Mouse (Mus musculus): ENCODE measurements around the gene Cbwd1. TPM values are rescaled to one million over a fixed set of nuclear protein-coding genes. Genes with fewer than 3 reads are reported as not detected.
A peak's percentile ranks its signal among the peaks of the same experiment; 100 is the strongest.

The Cbwd1 gene
- polyA plus RNA-seq, 1 experiment from 2014 or later, result 14.6 TPM

- WGBS, result 1% methylated on average over 78 of the region's 84 CpGs
- no peak for DNase-seq (ENCODE audit: low spot score)
- H3K9ac ChIP-seq (replicated peaks; ENCODE audit: low read depth), result no peak overlapping the region
These were observed 61.5 kb downstream of the Cbwd1 start for GRCm38 (mm10) chr19:24899578-24900544.

GRCm38 (mm10) chr19:24898737-24899577, 62.5 kb downstream of the Cbwd1 start:
- peaks cover 62% of the 10 kb centered on the region for H3K27me3 ChIP-seq (replicated peaks; ENCODE audit: insufficient read depth, low read length)
- DNase-seq (ENCODE audit: low spot score), result no peak
- 5% methylated on average over 34 of the region's 34 CpGs for WGBS
- no peaks in the 10 kb centered on the region for H3K9me3 ChIP-seq (ENCODE audit: low read length)
- H3K27ac ChIP-seq (ENCODE audit: low read length), result no peak overlapping the region
- peaks cover 11% of the 10 kb centered on the region; the same call in 1 of the 2 replicates for H3K4me1 ChIP-seq (ENCODE audit: insufficient read depth, low read depth, low read length)
- H3K9ac ChIP-seq (replicated peaks; ENCODE audit: low read depth), result no peak overlapping the region
- no peak overlapping the region for H3K4me2 ChIP-seq (replicated peaks; ENCODE audit: low read depth, low read length)
- H3K4me3 ChIP-seq (ENCODE audit: low read depth, low read length), result peak overlapping the region; percentile 33; the same call in 1 of the 2 replicates
- no peak for ATAC-seq
- no peak for TF ChIP-seq CTCF (IDR thresholded peaks at IDR 0.05)
- TF ChIP-seq EP300 (IDR thresholded peaks at IDR 0.05), result no peak
- H3K36me3 ChIP-seq (ENCODE audit: insufficient read depth, low read length), result no peaks in the 10 kb centered on the region

More at GRCm38 (mm10) chr19:24899578-24900544, 61.5 kb downstream of the Cbwd1 start:
- peak overlapping the region; percentile 53 for H3K4me2 ChIP-seq (replicated peaks; ENCODE audit: low read depth, low read length)
- peaks cover 11% of the 10 kb centered on the region; the same call in 1 of the 2 replicates for H3K4me1 ChIP-seq (ENCODE audit: insufficient read depth, low read depth, low read length)
- TF ChIP-seq CTCF (IDR thresholded peaks at IDR 0.05) (no peak), EP300 (IDR thresholded peaks at IDR 0.05) (no peak)
- peaks cover 62% of the 10 kb centered on the region for H3K27me3 ChIP-seq (replicated peaks; ENCODE audit: insufficient read depth, low read length)
- ATAC-seq, result peak; percentile 33
- no peaks in the 10 kb centered on the region for H3K36me3 ChIP-seq (ENCODE audit: insufficient read depth, low read length)
- H3K27ac ChIP-seq (ENCODE audit: low read length), result no peak overlapping the region
- H3K4me3 ChIP-seq (ENCODE audit: low read depth, low read length), result peak overlapping the region; percentile 33
- H3K9me3 ChIP-seq (ENCODE audit: low read length), result no peaks in the 10 kb centered on the region

- no peaks in the 10 kb centered on the region for H3K36me3 ChIP-seq (ENCODE audit: insufficient read depth, low read length)
- ATAC-seq, result no peak
- TF ChIP-seq EP300 (IDR thresholded peaks at IDR 0.05), result no peak
- no peak for TF ChIP-seq CTCF (IDR thresholded peaks at IDR 0.05)
- no peak for DNase-seq (ENCODE audit: low spot score)
- H3K9me3 ChIP-seq (ENCODE audit: low read length), result no peaks in the 10 kb centered on the region
- H3K27ac ChIP-seq (ENCODE audit: low read length), result no peak overlapping the region
- 5% methylated on average over 20 of the region's 20 CpGs for WGBS
- H3K27me3 ChIP-seq (replicated peaks; ENCODE audit: insufficient read depth, low read length), result peaks cover 58% of the 10 kb centered on the region
- H3K9ac ChIP-seq (replicated peaks; ENCODE audit: low read depth), result no peak overlapping the region
- no peak overlapping the region; the same call in 1 of the 2 replicates for H3K4me3 ChIP-seq (ENCODE audit: low read depth, low read length)
- peaks cover 11% of the 10 kb centered on the region; the same call in 1 of the 2 replicates for H3K4me1 ChIP-seq (ENCODE audit: insufficient read depth, low read depth, low read length)
- H3K4me2 ChIP-seq (replicated peaks; ENCODE audit: low read depth, low read length), result no peak overlapping the region
These were observed 63.3 kb downstream of the Cbwd1 start for GRCm38 (mm10) chr19:24897896-24898736.

- peaks cover 11% of the 10 kb centered on the region; the same call in 1 of the 2 replicates for H3K4me1 ChIP-seq (ENCODE audit: insufficient read depth, low read depth, low read length)
- no peak overlapping the region for H3K27ac ChIP-seq (ENCODE audit: low read length)
- DNase-seq (ENCODE audit: low spot score), result no peak
- peak overlapping the region; percentile 10; the same call in 1 of the 2 replicates for H3K4me3 ChIP-seq (ENCODE audit: low read depth, low read length)
- TF ChIP-seq EP300 (IDR thresholded peaks at IDR 0.05), result no peak
- H3K27me3 ChIP-seq (replicated peaks; ENCODE audit: insufficient read depth, low read length), result peaks cover 52% of the 10 kb centered on the region
- H3K9me3 ChIP-seq (ENCODE audit: low read length), result no peaks in the 10 kb centered on the region
- H3K36me3 ChIP-seq (ENCODE audit: insufficient read depth, low read length), result no peaks in the 10 kb centered on the region
- ATAC-seq, result no peak
- H3K9ac ChIP-seq (replicated peaks; ENCODE audit: low read depth), result no peak overlapping the region
- WGBS, result 2% methylated on average over 55 of the region's 57 CpGs
- no peak overlapping the region; the same call in 1 of the 2 replicates for H3K4me2 ChIP-seq (replicated peaks; ENCODE audit: low read depth, low read length)
These were observed 64.2 kb downstream of the Cbwd1 start for GRCm38 (mm10) chr19:24897006-24897895.

- no peak overlapping the region for H3K4me2 ChIP-seq (replicated peaks; ENCODE audit: low read depth, low read length)
- ATAC-seq (no peak), DNase-seq (ENCODE audit: low spot score) (no peak)
- H3K27me3 ChIP-seq (replicated peaks; ENCODE audit: insufficient read depth, low read length), result peaks cover 45% of the 10 kb centered on the region
- no peaks in the 10 kb centered on the region for H3K9me3 ChIP-seq (ENCODE audit: low read length)
- H3K4me1 ChIP-seq (ENCODE audit: insufficient read depth, low read depth, low read length), result peaks cover 11% of the 10 kb centered on the region; the same call in 1 of the 2 replicates
- TF ChIP-seq EP300 (IDR thresholded peaks at IDR 0.05), result no peak
- TF ChIP-seq CTCF (IDR thresholded peaks at IDR 0.05), result no peak
- H3K9ac ChIP-seq (replicated peaks; ENCODE audit: low read depth), result no peak overlapping the region
- 8% methylated on average over 4 of the region's 4 CpGs for WGBS
- no peak overlapping the region for H3K4me3 ChIP-seq (ENCODE audit: low read depth, low read length)
- H3K36me3 ChIP-seq (ENCODE audit: insufficient read depth, low read length), result no peaks in the 10 kb centered on the region
- no peak overlapping the region for H3K27ac ChIP-seq (ENCODE audit: low read length)
These were observed 64.9 kb downstream of the Cbwd1 start for GRCm38 (mm10) chr19:24896536-24896935.
